Mouse (Mus musculus): ENCODE results near the gene Sept11.

Sept11 gene

GRCm38 (mm10) chr5:93171420-93171819 lies 78.2 kb downstream of the Sept11 start:
- DNase-seq (ENCODE audit: low spot score), result no peak

GRCm38 (mm10) chr5:93172536-93172935 lies 79.3 kb downstream of the Sept11 start:
- DNase-seq (ENCODE audit: low spot score), result peak; percentile 27

GRCm38 (mm10) chr5:93174675-93175074 lies 81.4 kb downstream of the Sept11 start:
- DNase-seq (ENCODE audit: low spot score), result no peak

GRCm38 (mm10) chr5:93178616-93179015 lies 85.4 kb downstream of the Sept11 start:
- no peak for DNase-seq (ENCODE audit: low spot score)

GRCm38 (mm10) chr5:93180252-93180651 lies 87.0 kb downstream of the Sept11 start:
- no peak for DNase-seq (ENCODE audit: low spot score)

GRCm38 (mm10) chr5:93183311-93183710 lies 90.1 kb downstream of the Sept11 start:
- no peak for DNase-seq (ENCODE audit: low spot score)

GRCm38 (mm10) chr5:93184548-93184947 lies 91.3 kb downstream of the Sept11 start:
- no peak for DNase-seq (ENCODE audit: low spot score)

GRCm38 (mm10) chr5:93189607-93190006 lies 96.4 kb downstream of the Sept11 start:
- no peak for DNase-seq (ENCODE audit: low spot score)

GRCm38 (mm10) chr5:93190428-93190827 lies 97.2 kb downstream of the Sept11 start:
- no peak for DNase-seq (ENCODE audit: low spot score)

GRCm38 (mm10) chr5:93198232-93198631 lies 105.0 kb downstream of the Sept11 start:
- DNase-seq (ENCODE audit: low spot score), result no peak

- DNase-seq (ENCODE audit: low spot score), result no peak
Observed at GRCm38 (mm10) chr5:93201181-93201580, 107.9 kb downstream of the Sept11 start.

GRCm38 (mm10) chr5:93205371-93206108 lies 112.3 kb downstream of the Sept11 start:
- DNase-seq (ENCODE audit: low spot score), result peak; percentile 70

- DNase-seq (ENCODE audit: low spot score), result peak; percentile 98
Observed at GRCm38 (mm10) chr5:93206109-93207005, 113.1 kb downstream of the Sept11 start, which contains the start of the genes Ccni and 2010109A12Rik. Gene Ccni, minus strand, starts transcription at chr5:93206495. Gene 2010109A12Rik, plus strand, starts transcription at chr5:93206518.

- DNase-seq (ENCODE audit: low spot score), result peak; percentile 75
Observed at GRCm38 (mm10) chr5:93207006-93207348, 113.7 kb downstream of the Sept11 start.

- DNase-seq (ENCODE audit: low spot score), result no peak
Observed at GRCm38 (mm10) chr5:93207555-93207954, 114.3 kb downstream of the Sept11 start.

- DNase-seq (ENCODE audit: low spot score), result no peak
Observed at GRCm38 (mm10) chr5:93218375-93218774, 125.1 kb downstream of the Sept11 start.

- DNase-seq (ENCODE audit: low spot score), result peak; percentile 47
Observed at GRCm38 (mm10) chr5:93221661-93222060, 128.4 kb downstream of the Sept11 start.

GRCm38 (mm10) chr5:93224549-93224948 lies 131.3 kb downstream of the Sept11 start:
- no peak for DNase-seq (ENCODE audit: low spot score)

All from testis, postnatal 10 days (tissue).